Mouse (Mus musculus): ENCODE results near the gene Zbtb43.

- TF ChIP-seq CTCF (conservative IDR thresholded peaks at IDR 0.05; ENCODE audit: insufficient read depth, insufficient read length, low read depth, low read length) = no peak
- no peak for TF ChIP-seq POLR2A (IDR thresholded peaks at IDR 0.05; ENCODE audit: low read depth, low read length)
Measured at GRCm38 (mm10) chr2:33429339-33429738, 39.0 kb downstream of the Zbtb43 start.

All from kidney, adult 2 months (tissue).